Mouse (Mus musculus): ENCODE measurements around the gene AC140267.1.

Gene AC140267.1

GRCm38 (mm10) chr15:80228071-80228800 is 7.4 kb upstream of the AC140267.1 start:
- no peak for DNase-seq (ENCODE audit: low spot score in 2 of 2)

GRCm38 (mm10) chr15:80232331-80232730 is 3.3 kb upstream of the AC140267.1 start:
- DNase-seq (ENCODE audit: low spot score in 2 of 2): no peak

- DNase-seq (ENCODE audit: low spot score in 2 of 2): no peak
Observed at GRCm38 (mm10) chr15:80233053-80233452, 2.6 kb upstream of the AC140267.1 start.

DNA sequence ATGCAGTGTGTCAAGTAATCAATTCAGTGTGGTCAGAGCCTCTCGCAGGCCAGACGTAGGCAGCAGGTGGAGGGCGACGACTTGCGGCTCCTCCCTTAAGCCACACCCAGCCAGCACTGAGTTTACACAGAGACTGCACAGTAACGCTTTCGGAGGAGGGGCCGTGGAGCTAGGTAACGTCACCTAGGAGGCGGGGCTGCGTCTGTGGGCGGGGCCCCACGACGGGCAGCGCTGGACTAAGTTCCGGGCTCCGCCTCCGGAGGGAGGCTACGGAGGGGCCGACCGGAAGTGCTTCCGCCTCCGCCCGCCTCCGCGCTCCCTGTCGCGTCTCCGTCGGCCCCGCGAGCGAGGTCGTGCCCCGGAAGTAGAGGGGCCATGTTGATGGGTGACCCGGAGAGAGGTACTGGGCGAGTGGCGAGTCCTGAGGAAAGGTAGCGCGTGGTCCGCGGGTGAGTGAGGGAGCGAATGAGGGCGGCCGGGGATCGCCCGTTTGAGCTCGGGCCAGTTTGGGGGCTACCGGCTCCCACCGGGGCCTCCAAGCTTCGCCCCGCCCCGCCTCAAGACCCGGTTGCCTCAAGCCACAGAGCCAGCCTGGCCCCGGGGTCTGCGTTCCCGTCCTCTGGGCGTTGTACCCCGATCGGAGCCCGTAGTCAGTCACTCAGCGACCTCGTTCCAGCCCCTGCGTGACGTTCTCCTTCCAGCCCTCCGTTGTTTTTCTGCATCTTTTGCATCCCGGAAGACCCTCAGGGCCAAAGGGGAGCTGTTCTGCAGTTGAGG is 1.7 kb upstream of the AC140267.1 start, which contains the start of gene Mief1:
Gene Mief1 (plus strand): TSS at position 286 of the 777 bp plus-strand sequence.
- DNase-seq (ENCODE audit: low spot score in 2 of 2): peak; percentile 93 to 95

- DNase-seq (ENCODE audit: low spot score in 2 of 2): no peak
Observed at GRCm38 (mm10) chr15:80248135-80248534, 12.5 kb downstream of the AC140267.1 start.

GRCm38 (mm10) chr15:80248596-80248995 is 13.0 kb downstream of the AC140267.1 start:
- no peak for DNase-seq (ENCODE audit: low spot score in 2 of 2)

GRCm38 (mm10) chr15:80249672-80250071 is 14.0 kb downstream of the AC140267.1 start:
- no peak for DNase-seq (ENCODE audit: low spot score in 2 of 2)

DNA sequence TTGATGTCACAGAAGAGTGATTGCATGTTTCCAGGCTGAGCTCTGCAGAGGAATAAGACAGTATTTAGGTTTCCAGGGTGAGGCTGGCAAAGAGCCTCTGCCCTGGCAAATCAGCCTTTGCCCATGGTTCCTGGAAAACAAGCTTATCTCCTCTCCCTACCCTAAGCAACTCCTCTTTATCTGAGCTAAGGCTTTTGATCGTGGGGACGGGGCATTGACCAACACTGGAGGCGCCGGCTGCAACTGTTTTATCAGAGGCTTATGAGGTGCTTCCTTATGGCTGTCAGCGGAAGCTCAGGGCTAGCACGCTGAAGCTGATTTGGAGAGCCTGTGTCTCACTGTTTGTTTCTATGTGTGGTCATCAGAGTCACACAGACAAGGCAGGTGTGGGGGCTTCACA is 15.0 kb downstream of the AC140267.1 start:
- no peak for DNase-seq (ENCODE audit: low spot score in 2 of 2)

DNA sequence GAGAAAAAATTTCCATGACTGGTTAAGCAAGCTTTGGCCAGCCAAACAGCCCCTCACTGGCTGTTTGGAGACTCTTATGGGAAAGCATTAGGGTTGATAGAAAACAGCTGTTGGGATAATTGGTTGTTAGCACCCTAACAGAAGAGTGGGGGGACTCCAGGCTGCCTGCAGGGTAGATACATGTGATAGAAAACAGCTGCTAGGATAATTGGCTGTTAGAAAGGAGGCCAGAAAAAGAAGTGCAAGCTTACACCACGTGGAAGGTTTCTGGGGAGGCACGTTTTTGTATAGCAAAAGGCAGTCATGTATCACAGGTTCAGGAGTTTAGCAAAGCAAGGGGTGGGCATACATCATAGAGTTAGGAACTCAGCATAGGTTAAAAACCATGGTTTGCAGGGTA is 17.9 kb downstream of the AC140267.1 start:
- no peak for DNase-seq (ENCODE audit: low spot score in 2 of 2)

GRCm38 (mm10) chr15:80254207-80254606 is 18.6 kb downstream of the AC140267.1 start:
- no peak for DNase-seq (ENCODE audit: low spot score in 2 of 2)

DNA sequence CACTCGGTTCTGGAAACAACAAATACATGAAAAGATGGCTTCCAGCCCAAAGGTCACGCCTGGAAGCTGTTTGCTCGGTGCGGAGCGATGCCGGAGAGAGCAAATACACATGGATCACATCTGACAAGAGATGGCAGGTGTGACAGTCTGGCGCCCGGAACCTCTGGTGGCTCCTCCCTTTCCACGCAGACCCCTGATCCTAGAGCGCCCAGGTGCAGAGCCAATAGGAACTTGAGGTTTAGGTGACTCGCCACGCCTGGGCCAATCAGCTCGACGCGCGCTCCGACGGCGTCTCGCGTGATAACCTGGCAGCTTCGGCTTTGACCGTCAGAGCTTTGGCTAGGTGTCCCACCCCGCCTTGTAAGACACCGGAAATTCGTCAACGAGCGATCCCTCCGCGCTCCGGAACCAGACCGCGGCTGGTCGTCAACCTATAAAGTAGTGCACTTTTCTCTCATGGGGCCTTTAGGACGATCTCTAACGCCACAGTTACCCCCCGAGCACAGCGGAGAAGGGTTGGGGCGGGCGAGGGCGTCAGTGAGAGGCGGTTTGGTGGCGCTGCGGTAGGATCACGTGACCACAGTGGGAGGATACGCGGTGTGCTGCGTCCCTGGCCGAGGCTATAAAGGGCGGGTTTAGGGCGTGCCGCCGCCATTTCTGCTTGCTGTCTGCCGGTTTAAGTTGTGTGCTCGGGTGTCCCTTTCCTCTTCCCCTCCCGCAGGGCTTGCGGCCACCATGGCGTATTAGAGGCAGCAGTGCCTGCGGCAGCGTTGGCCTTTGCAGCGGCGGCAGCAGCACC is 19.4 kb downstream of the AC140267.1 start, which contains the start of gene Atf4:
Gene Atf4 (plus strand): TSS at position 338 of the 799 bp plus-strand sequence.
- peak; percentile 98 to 99 for DNase-seq (ENCODE audit: low spot score in 2 of 2)

DNA sequence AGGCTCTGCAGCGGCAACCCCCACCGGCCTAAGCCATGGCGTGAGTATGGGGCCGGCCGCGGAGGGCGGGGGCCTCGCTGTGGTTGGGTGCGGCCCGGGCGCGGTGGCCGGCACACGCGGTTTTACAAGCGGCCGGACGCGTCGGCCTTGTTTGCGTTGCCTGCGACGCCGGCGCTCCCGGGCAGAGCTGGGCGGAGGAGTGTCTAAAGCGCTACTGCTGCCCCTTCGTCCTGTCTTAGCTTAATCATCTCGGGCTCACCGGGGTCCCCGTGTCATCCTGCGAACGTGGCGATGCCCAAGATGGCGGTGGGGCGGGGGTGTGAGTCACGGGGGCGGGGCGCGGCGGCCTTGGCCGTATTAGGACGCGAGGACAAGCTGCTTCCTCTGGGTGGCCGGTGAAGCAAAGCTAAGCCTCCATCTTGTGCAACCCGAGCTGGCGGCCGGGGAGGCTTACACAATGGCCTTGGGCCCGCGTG is 20.0 kb downstream of the AC140267.1 start:
- DNase-seq (ENCODE audit: low spot score in 2 of 2): peak; percentile 43 to 48

GRCm38 (mm10) chr15:80256242-80256641 is 20.6 kb downstream of the AC140267.1 start:
- DNase-seq (ENCODE audit: low spot score in 2 of 2): no peak

DNA sequence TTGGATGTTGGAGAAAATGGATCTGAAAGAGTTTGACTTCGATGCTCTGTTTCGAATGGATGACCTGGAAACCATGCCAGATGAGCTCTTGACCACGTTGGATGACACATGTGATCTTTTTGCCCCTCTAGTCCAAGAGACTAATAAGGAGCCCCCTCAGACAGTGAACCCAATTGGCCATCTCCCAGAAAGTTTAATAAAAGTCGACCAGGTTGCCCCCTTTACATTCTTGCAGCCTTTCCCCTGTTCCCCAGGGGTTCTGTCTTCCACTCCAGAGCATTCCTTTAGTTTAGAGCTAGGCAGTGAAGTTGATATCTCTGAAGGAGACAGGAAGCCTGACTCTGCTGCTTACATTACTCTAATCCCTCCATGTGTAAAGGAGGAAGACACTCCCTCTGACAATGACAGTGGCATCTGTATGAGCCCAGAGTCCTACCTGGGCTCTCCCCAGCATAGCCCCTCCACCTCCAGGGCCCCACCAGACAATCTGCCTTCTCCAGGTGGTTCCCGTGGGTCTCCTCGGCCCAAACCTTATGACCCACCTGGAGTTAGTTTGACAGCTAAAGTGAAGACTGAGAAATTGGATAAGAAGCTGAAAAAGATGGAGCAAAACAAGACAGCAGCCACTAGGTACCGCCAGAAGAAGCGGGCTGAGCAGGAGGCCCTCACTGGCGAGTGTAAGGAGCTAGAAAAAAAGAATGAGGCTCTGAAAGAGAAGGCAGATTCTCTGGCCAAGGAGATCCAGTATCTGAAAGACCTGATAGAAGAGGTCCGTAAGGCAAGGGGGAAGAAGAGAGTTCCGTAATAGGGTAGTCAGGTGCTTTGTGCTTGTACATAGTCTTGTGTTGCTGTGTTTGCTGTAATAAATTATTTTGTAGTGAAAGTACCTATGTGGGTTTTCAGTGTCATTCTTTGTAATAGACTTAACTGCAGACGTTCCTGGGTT is 21.3 kb downstream of the AC140267.1 start:
- no peak for DNase-seq (ENCODE audit: low spot score in 2 of 2)

DNA sequence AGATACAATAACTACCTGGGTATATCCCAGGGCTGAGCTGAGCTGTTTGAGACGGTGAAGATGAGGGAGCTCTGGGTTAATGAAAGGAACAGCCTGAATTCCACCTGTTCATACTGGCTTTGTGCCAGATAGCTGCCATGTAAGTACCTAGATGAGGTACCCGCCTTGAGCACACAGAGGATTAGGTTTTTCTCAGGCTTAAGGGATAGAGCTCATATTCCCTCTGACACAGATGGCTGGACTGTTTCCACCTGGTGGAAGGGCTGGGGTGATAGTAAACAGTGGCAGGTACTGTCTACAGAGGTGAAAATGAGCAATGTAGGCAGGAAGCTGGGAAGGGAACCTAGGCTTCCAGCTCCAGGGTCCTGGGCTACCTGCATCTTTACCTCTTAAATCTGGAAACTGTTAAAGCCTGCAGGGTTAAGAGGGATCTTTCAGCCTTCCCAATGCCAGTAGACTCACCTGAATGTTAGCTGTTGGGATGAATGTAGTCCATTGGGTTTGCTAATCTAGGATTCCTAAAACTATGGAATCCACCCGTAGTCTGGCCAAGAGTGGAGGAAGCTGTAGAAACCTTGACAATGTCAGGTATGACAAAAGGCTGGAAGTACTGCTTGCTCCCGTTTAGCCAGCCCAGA is 22.1 kb downstream of the AC140267.1 start:
- no peak for DNase-seq (ENCODE audit: low spot score in 2 of 2)

DNA sequence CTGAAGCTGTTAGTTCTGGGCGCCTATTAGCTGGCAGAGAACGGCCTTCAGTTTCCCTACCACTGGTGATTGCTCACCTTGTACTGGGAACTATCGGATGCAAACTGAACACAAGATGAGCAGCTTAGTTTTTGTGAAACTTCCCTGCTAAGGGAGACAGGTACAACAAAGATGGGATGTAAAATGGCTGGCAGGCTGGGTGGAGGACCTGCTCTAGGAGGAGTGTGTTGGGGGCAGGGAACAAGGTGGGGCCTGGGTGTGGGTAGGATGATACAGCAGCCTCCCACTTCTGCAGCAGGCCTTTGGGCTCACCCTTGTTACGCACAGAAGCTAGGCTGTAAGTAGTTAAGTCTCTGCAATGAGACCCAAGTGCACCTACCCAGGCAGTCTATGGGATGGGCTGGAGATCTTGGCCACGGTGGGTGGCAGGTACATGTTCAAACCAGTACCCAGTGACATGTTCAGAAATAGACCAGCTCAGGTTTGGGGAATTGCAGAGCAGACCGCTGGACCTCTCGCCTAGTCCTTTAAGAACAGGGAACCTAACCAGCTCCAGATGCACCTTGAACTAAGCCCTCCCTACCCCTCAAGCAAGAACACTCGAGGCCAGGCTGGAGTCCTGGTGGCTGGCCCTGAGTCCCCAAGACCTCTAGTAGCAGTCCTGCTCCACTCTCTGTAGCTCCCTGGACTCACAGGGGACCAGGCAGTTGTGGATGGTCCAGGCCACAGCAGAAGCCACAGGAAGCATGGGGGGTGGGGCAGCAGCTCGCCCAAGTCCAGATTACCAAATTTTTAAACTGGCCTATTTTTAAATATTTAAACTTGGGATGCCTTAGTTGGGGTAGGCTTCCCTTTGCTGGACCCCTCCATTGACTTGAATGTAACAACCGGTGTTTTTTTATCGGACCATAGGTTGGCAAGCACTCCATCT is 22.9 kb downstream of the AC140267.1 start:
- DNase-seq (ENCODE audit: low spot score in 2 of 2): no peak

- no peak for DNase-seq (ENCODE audit: low spot score in 2 of 2)
Observed at GRCm38 (mm10) chr15:80259406-80260045, 23.9 kb downstream of the AC140267.1 start.

GRCm38 (mm10) chr15:80260677-80261076 is 25.0 kb downstream of the AC140267.1 start:
- peak; percentile 70 to 78 for DNase-seq (ENCODE audit: low spot score in 2 of 2)

GRCm38 (mm10) chr15:80261100-80261499 is 25.5 kb downstream of the AC140267.1 start:
- DNase-seq (ENCODE audit: low spot score in 2 of 2): no peak
